Mouse (Mus musculus) kidney, postnatal 0 days (tissue): Measurements from ENCODE around the gene Naa38. TPM values are rescaled to one million over a fixed set of nuclear protein-coding genes. Genes with fewer than 3 reads are reported as not detected.

ENCODE experiments used
- ATAC-seq: fragments of 200-750 bp; cut with Nextera tagmentation; replicated peaks from 2 replicates; pipeline ENCODE4 v1.8.0; 2017; ENCODE audit warnings: low read depth, moderate number of reproducible peaks, moderate TSS enrichment, moderate library complexity; ENCODE audit not compliant: low FRiP score
- DNase-seq: peaks from one replicate; pipeline ENCODE4 v3.0.0-alpha.2; 2016; ENCODE audit warnings: low spot score
- H3K27ac ChIP-seq: fragments of 300-500 bp; sonication (generic); 2 replicates; pipeline ENCODE4 v1.5.1; 2014; ENCODE audit warnings: mild to moderate bottlenecking
- H3K27me3 ChIP-seq: fragments of 300-500 bp; sonication (generic); 2 replicates; pipeline ENCODE4 v1.6.1; 2014; ENCODE audit warnings: low read length, mixed read lengths; ENCODE audit not compliant: insufficient read depth
- H3K36me3 ChIP-seq: fragments of 300-500 bp; sonication (generic); 2 replicates; pipeline ENCODE4 v1.6.1; 2014; ENCODE audit warnings: low read length, mixed read lengths; ENCODE audit not compliant: insufficient read depth
- H3K4me1 ChIP-seq: fragments of 300-500 bp; sonication (generic); replicated peaks from 2 replicates; pipeline ENCODE4 v1.6.1; 2014; ENCODE audit warnings: antibody characterized with exemption, low read length, mixed read lengths; ENCODE audit not compliant: insufficient read depth
- H3K4me2 ChIP-seq: fragments of 300-500 bp; sonication (generic); 2 replicates; pipeline ENCODE4 v1.6.1; 2014; ENCODE audit warnings: mild to moderate bottlenecking, low read length, moderate library complexity, mixed read lengths
- H3K4me3 ChIP-seq: fragments of 300-500 bp; sonication (generic); replicated peaks from 2 replicates; pipeline ENCODE4 v1.5.1; 2014; ENCODE audit warnings: low read depth, low read length
- H3K9ac ChIP-seq: fragments of 300-500 bp; sonication (generic); 2 replicates; pipeline ENCODE4 v1.6.1; 2014; ENCODE audit warnings: low read depth, low read length
- H3K9me3 ChIP-seq: fragments of 300-500 bp; sonication (generic); replicated peaks from 2 replicates; pipeline ENCODE4 v1.6.1; 2016; ENCODE audit warnings: low read length, inconsistent platforms, mixed read lengths
- CTCF ChIP-seq: IDR thresholded peaks from 2 replicates; pipeline ENCODE4 v1.5.1; 2016; ENCODE audit warnings: antibody characterized with exemption, low read depth, mild to moderate bottlenecking, moderate library complexity
- WGBS: fragments of 180-500 bp; shearing (Covaris S2); extraction: QIAGEN DNeasy Blood & Tissue Kit; methylation state at CpG from one replicate; pipeline ENCODE4 v1.1.7; 2014; 5-methylcytosine and 5-hydroxymethylcytosine counted together
- polyA plus RNA-seq: library from polyadenylated mRNA; unstranded; fragments of >200 nt; fragmentation: Nextera tagmentation; extraction: Ambion mirVana; gene quantifications from 2 replicates; pipeline ENCODE4 v1.2.1, GENCODE M21; 2015

Gene Naa38
- polyA plus RNA-seq, 1 experiment from 2014 or later: 198 TPM

- no peaks in the 10 kb centered on the region for H3K27me3 ChIP-seq
- no peak overlapping the region for H3K9ac ChIP-seq
- H3K4me2 ChIP-seq: no peak overlapping the region
- H3K9me3 ChIP-seq: no peaks in the 10 kb centered on the region
- no peak for TF ChIP-seq CTCF
- H3K36me3 ChIP-seq: no peaks in the 10 kb centered on the region
- H3K27ac ChIP-seq: no peak overlapping the region
- ATAC-seq (no peak), DNase-seq (no peak)
- peaks cover 11% of the 10 kb centered on the region; the same call in 1 of the 2 replicates for H3K4me1 ChIP-seq
- 69% methylated on average over 6 of the region's 6 CpGs for WGBS
- no peak overlapping the region for H3K4me3 ChIP-seq
Measured at GRCm38 (mm10) chr11:69433189-69433588, 37.9 kb downstream of the Naa38 start.

- no peaks in the 10 kb centered on the region for H3K9me3 ChIP-seq
- no peak for TF ChIP-seq CTCF
- no peak overlapping the region for H3K4me2 ChIP-seq
- H3K4me1 ChIP-seq: peaks cover 3% of the 10 kb centered on the region; the same call in 1 of the 2 replicates
- no peaks in the 10 kb centered on the region for H3K27me3 ChIP-seq
- H3K4me3 ChIP-seq: no peak overlapping the region
- 55% methylated on average over 3 of the region's 3 CpGs for WGBS
- no peak overlapping the region for H3K9ac ChIP-seq
- DNase-seq: no peak
- ATAC-seq: no peak
- no peak overlapping the region for H3K27ac ChIP-seq
- H3K36me3 ChIP-seq: no peaks in the 10 kb centered on the region
Measured at GRCm38 (mm10) chr11:69437291-69437690, 42.0 kb downstream of the Naa38 start.

- H3K27ac ChIP-seq: no peak overlapping the region
- WGBS: 22% methylated on average over 5 of the region's 5 CpGs
- no peak for TF ChIP-seq CTCF
Measured at GRCm38 (mm10) chr11:69443328-69443727, 48.0 kb downstream of the Naa38 start.

More at GRCm38 (mm10) chr11:69443328-69443727, 48.0 kb downstream of the Naa38 start:
- peak; percentile 49; the same call in 1 of the 2 replicates for ATAC-seq
- Histone ChIP-seq H3K4me2 (no peak overlapping the region), H3K4me1 (no peaks in the 10 kb centered on the region), H3K9ac (no peak overlapping the region), H3K36me3 (no peaks in the 10 kb centered on the region), H3K27me3 (no peaks in the 10 kb centered on the region), H3K4me3 (no peak overlapping the region), H3K9me3 (no peaks in the 10 kb centered on the region)
- peak; percentile 69 for DNase-seq

Other genes starting within 250 kb of the Naa38 start
- gene Alox12b, start 238.5 kb upstream of the Naa38 start, polyA plus RNA-seq: 0.27 and 0.36 TPM in 2 replicates
- gene Alox8, start 197.6 kb upstream of the Naa38 start, polyA plus RNA-seq: 0.17 and 0.61 TPM in 2 replicates
- 0.13 and 0.24 TPM in 2 replicates for gene Gucy2e, start 158.5 kb upstream of the Naa38 start, polyA plus RNA-seq
- gene Cntrob, start 71.7 kb upstream of the Naa38 start, polyA plus RNA-seq: 12.6 and 14.5 TPM in 2 replicates
- gene Trappc1, start 71.5 kb upstream of the Naa38 start, polyA plus RNA-seq: 171 and 173 TPM in 2 replicates
- 2.5 and 2.8 TPM in 2 replicates for gene Kcnab3, start 69.2 kb upstream of the Naa38 start, polyA plus RNA-seq
- 15.6 and 18.3 TPM in 2 replicates for gene Rnf227, start 55.0 kb upstream of the Naa38 start, polyA plus RNA-seq
- 38.0 and 42.3 TPM in 2 replicates for gene Chd3, start 26.1 kb upstream of the Naa38 start, polyA plus RNA-seq
- 16.6 and 19.8 TPM in 2 replicates for gene Cyb5d1, start 144 bp downstream of the Naa38 start, polyA plus RNA-seq
- 55.5 and 61.3 TPM in 2 replicates for gene Tmem88, start 2.7 kb downstream of the Naa38 start, polyA plus RNA-seq
- 23.2 and 26.8 TPM in 2 replicates for gene Kdm6b, start 18.2 kb downstream of the Naa38 start, polyA plus RNA-seq
- 0.32 and 0.52 TPM in 2 replicates for gene Dnah2, start 153.6 kb downstream of the Naa38 start, polyA plus RNA-seq
- 7.7 and 7.8 TPM in 2 replicates for gene Efnb3, start 164.7 kb downstream of the Naa38 start, polyA plus RNA-seq
- 17.9 and 19.4 TPM in 2 replicates for gene Wrap53, start 184.8 kb downstream of the Naa38 start, polyA plus RNA-seq
- gene Trp53, start 184.9 kb downstream of the Naa38 start, polyA plus RNA-seq: 117 and 121 TPM in 2 replicates
- gene Atp1b2, start 210.5 kb downstream of the Naa38 start, polyA plus RNA-seq: 13.7 and 16.3 TPM in 2 replicates
- 0.13 TPM in 1 of 2 replicates, not detected in the other for gene Shbg, start 222.4 kb downstream of the Naa38 start, polyA plus RNA-seq
- gene Sat2, start 226.5 kb downstream of the Naa38 start, polyA plus RNA-seq: 27.6 and 31.3 TPM in 2 replicates
- 17.4 and 18.4 TPM in 2 replicates for gene Fxr2, start 237.5 kb downstream of the Naa38 start, polyA plus RNA-seq